Mouse (Mus musculus) olfactory bulb, adult 2 months (tissue): ENCODE measurements around the gene Galnt10.

ENCODE experiments used
- CTCF ChIP-seq: fragments of 200-500 bp; IDR thresholded peaks from 2 replicates; pipeline ENCODE4 v1.5.1; 2012; ENCODE audit warnings: low read depth, mild to moderate bottlenecking, low read length, moderate library complexity; ENCODE audit not compliant: insufficient read depth
- POLR2A ChIP-seq: fragments of 200-500 bp; IDR thresholded peaks from 2 replicates; pipeline ENCODE4 v1.6.1; 2012; ENCODE audit warnings: mild to moderate bottlenecking, low read depth, low read length, moderate library complexity; ENCODE audit not compliant: insufficient read depth

DNA sequence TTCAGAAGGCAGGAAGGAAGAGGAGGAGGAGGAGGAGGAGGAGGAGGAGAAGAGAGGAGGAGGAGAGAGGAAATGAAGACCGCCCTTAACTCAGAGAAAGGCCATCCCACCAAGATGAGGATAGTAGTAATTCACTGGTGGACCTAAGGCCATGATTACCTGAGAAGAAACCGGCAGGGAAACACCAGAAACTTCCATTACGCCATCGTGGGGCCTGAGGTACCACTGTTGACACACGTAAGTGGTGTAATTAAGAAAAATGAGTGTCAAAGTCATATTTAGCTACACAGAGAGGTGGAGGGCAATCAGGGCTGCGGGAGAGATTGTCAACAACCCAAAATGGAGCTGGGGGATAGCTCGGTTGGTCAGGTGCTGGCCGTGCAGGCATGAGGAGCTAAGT is 23.0 kb downstream of the Galnt10 start:
- TF ChIP-seq CTCF, result no peak
- TF ChIP-seq POLR2A, result no peak
